Mouse (Mus musculus) lung, postnatal 0 days (tissue): ENCODE results near the gene Gkn1.

Experiments
- CTCF ChIP-seq: IDR thresholded peaks from 2 replicates; pipeline ENCODE4 v1.5.1; 2016; ENCODE audit warnings: antibody characterized with exemption, mild to moderate bottlenecking
- EP300 ChIP-seq: IDR thresholded peaks from 2 replicates; pipeline ENCODE4 v1.6.1; 2016; ENCODE audit warnings: antibody characterized with exemption, mild to moderate bottlenecking, control low read depth

DNA sequence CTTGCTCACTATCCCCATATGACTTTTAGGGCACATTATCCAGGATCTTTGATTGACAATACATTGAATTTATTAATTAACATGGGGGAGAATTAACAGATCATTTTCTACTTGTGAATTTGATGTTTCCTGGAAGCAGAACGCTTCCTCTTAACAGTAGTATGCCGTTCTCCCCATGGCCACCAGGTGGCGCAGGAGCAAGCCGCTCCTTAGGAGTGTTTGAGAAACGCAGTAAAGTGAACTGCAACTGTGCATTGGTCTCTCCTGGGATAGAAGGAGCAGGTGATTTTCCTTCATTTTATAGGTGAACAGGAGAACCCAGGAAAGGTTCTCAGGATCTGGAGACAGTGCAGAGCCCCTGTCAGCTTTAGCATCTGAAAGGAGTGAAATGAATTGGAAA, 48.4 kb upstream of the Gkn1 start:
- no peak for TF ChIP-seq EP300
- TF ChIP-seq CTCF = peak; percentile 95
